Mouse (Mus musculus) regulatory T cell (primary cell): Measurements from ENCODE around the gene Zcchc7.

Experiments used
- in situ Hi-C: fragments of 300-600 bp; cut with MboI, MseI; formaldehyde crosslinking; loops from one replicate; pipeline ENCODE4 v1.15.1; 2025; ENCODE audit warnings: high pct_unique_total_duplicates

The Zcchc7 gene

GRCm38 (mm10) chr4:44755553-44756133, at the start of gene Zcchc7:
Zcchc7 (plus strand) TSS chr4:44755877.
- in situ Hi-C loops = no loop called here

GRCm38 (mm10) chr4:44705967-44706366, 49.7 kb upstream of the Zcchc7 start:
- in situ Hi-C loops = no loop called here

- in situ Hi-C loops = no loop called here
Measured at GRCm38 (mm10) chr4:44706865-44707264, 48.8 kb upstream of the Zcchc7 start.

GRCm38 (mm10) chr4:44708311-44708710, 47.4 kb upstream of the Zcchc7 start:
- in situ Hi-C loops = no loop called here

GRCm38 (mm10) chr4:44709091-44709695, 46.5 kb upstream of the Zcchc7 start:
- in situ Hi-C loops = no loop called here

GRCm38 (mm10) chr4:44709740-44710700, 45.7 kb upstream of the Zcchc7 start, which contains the start of gene Pax5:
Pax5 (minus strand) TSS chr4:44710487.
- in situ Hi-C loops = no loop called here

- in situ Hi-C loops = no loop called here
Measured at GRCm38 (mm10) chr4:44710701-44711097, 45.0 kb upstream of the Zcchc7 start.

- in situ Hi-C loops = no loop called here
Measured at GRCm38 (mm10) chr4:44711136-44711900, 44.4 kb upstream of the Zcchc7 start.

GRCm38 (mm10) chr4:44712051-44712700, 43.5 kb upstream of the Zcchc7 start:
- in situ Hi-C loops = no loop called here

GRCm38 (mm10) chr4:44712786-44713553, 42.7 kb upstream of the Zcchc7 start:
- in situ Hi-C loops = no loop called here

- in situ Hi-C loops = no loop called here
Measured at GRCm38 (mm10) chr4:44713554-44714051, 42.1 kb upstream of the Zcchc7 start.

- in situ Hi-C loops = no loop called here
Measured at GRCm38 (mm10) chr4:44714111-44714621, 41.5 kb upstream of the Zcchc7 start.

- in situ Hi-C loops = no loop called here
Measured at GRCm38 (mm10) chr4:44715621-44716160, 40.0 kb upstream of the Zcchc7 start.

GRCm38 (mm10) chr4:44716391-44716790, 39.3 kb upstream of the Zcchc7 start:
- in situ Hi-C loops = no loop called here

- in situ Hi-C loops = no loop called here
Measured at GRCm38 (mm10) chr4:44717676-44718075, 38.0 kb upstream of the Zcchc7 start.

- in situ Hi-C loops = no loop called here
Measured at GRCm38 (mm10) chr4:44720046-44720445, 35.6 kb upstream of the Zcchc7 start.

GRCm38 (mm10) chr4:44721237-44721636, 34.4 kb upstream of the Zcchc7 start:
- in situ Hi-C loops = no loop called here

GRCm38 (mm10) chr4:44740471-44740870, 15.2 kb upstream of the Zcchc7 start:
- in situ Hi-C loops = no loop called here

GRCm38 (mm10) chr4:44756134-44756951, 666 bp downstream of the Zcchc7 start:
- in situ Hi-C loops = no loop called here
